Mouse (Mus musculus): ENCODE results near the gene Mob2. TPM values are rescaled to one million over a fixed set of nuclear protein-coding genes. Genes with fewer than 3 reads are reported as not detected.

The Mob2 gene
- polyA plus RNA-seq, 1 experiment from 2014 or later = 61.5 TPM

- DNase-seq (ENCODE audit: low spot score) (no peak), ATAC-seq (ENCODE audit: low FRiP score, low TSS enrichment) (no peak)
- Histone ChIP-seq H3K4me2 (replicated peaks; ENCODE audit: low read depth) (no peak overlapping the region), H3K4me3 (ENCODE audit: low read depth, low read length) (no peak overlapping the region), H3K9me3 (ENCODE audit: control insufficient read depth, low read length) (no peaks in the 10 kb centered on the region), H3K27me3 (ENCODE audit: control insufficient read depth, insufficient read depth, low read length) (no peaks in the 10 kb centered on the region; the same call in 1 of the 2 replicates), H3K36me3 (ENCODE audit: control insufficient read depth, insufficient read depth, low read length) (no peaks in the 10 kb centered on the region), H3K4me1 (replicated peaks; ENCODE audit: control insufficient read depth, insufficient read depth) (no peaks in the 10 kb centered on the region), H3K27ac (replicated peaks) (no peak overlapping the region), H3K9ac (ENCODE audit: low read length) (no peak overlapping the region)
- WGBS = 46% methylated on average over 3 of the region's 3 CpGs
- no peak for TF ChIP-seq EP300 (optimal IDR thresholded peaks at IDR 0.05)
These were observed 16.3 kb upstream of the Mob2 start for GRCm38 (mm10) chr7:142077138-142077537.

GRCm38 (mm10) chr7:142074146-142074886, 13.5 kb upstream of the Mob2 start:
- TF ChIP-seq EP300 (optimal IDR thresholded peaks at IDR 0.05) (no peak), CTCF (IDR thresholded peaks at IDR 0.05; ENCODE audit: low read depth) (no peak)
- no peak overlapping the region for H3K27ac ChIP-seq (replicated peaks)
- 64% methylated on average over 8 of the region's 8 CpGs for WGBS
- no peak overlapping the region for H3K9ac ChIP-seq (ENCODE audit: low read length)
- no peak overlapping the region for H3K4me2 ChIP-seq (replicated peaks; ENCODE audit: low read depth)
- H3K4me3 ChIP-seq (ENCODE audit: low read depth, low read length) = no peak overlapping the region
- no peaks in the 10 kb centered on the region for H3K36me3 ChIP-seq (ENCODE audit: control insufficient read depth, insufficient read depth, low read length)
- no peaks in the 10 kb centered on the region for H3K9me3 ChIP-seq (ENCODE audit: control insufficient read depth, low read length)
- DNase-seq (ENCODE audit: low spot score) = no peak
- H3K27me3 ChIP-seq (ENCODE audit: control insufficient read depth, insufficient read depth, low read length) = no peaks in the 10 kb centered on the region
- H3K4me1 ChIP-seq (replicated peaks; ENCODE audit: control insufficient read depth, insufficient read depth) = no peaks in the 10 kb centered on the region
- ATAC-seq (ENCODE audit: low FRiP score, low TSS enrichment) = no peak

- Histone ChIP-seq H3K9ac (ENCODE audit: low read length) (no peak overlapping the region), H3K4me2 (replicated peaks; ENCODE audit: low read depth) (no peak overlapping the region), H3K27ac (replicated peaks) (no peak overlapping the region), H3K36me3 (ENCODE audit: control insufficient read depth, insufficient read depth, low read length) (no peaks in the 10 kb centered on the region), H3K4me1 (replicated peaks; ENCODE audit: control insufficient read depth, insufficient read depth) (no peaks in the 10 kb centered on the region), H3K9me3 (ENCODE audit: control insufficient read depth, low read length) (no peaks in the 10 kb centered on the region), H3K27me3 (ENCODE audit: control insufficient read depth, insufficient read depth, low read length) (no peaks in the 10 kb centered on the region), H3K4me3 (ENCODE audit: low read depth, low read length) (no peak overlapping the region)
- ATAC-seq (ENCODE audit: low FRiP score, low TSS enrichment) (no peak), DNase-seq (ENCODE audit: low spot score) (no peak)
- no peak for TF ChIP-seq CTCF (IDR thresholded peaks at IDR 0.05; ENCODE audit: low read depth)
- no peak for TF ChIP-seq EP300 (optimal IDR thresholded peaks at IDR 0.05)
These were observed 10.9 kb upstream of the Mob2 start for GRCm38 (mm10) chr7:142071717-142072116.

GRCm38 (mm10) chr7:142071212-142071578, 10.3 kb upstream of the Mob2 start:
- Histone ChIP-seq H3K9me3 (ENCODE audit: control insufficient read depth, low read length) (no peaks in the 10 kb centered on the region), H3K4me3 (ENCODE audit: low read depth, low read length) (no peak overlapping the region), H3K36me3 (ENCODE audit: control insufficient read depth, insufficient read depth, low read length) (no peaks in the 10 kb centered on the region), H3K4me2 (replicated peaks; ENCODE audit: low read depth) (peak overlapping the region; percentile 37; the same call in 1 of the 2 replicates), H3K4me1 (replicated peaks; ENCODE audit: control insufficient read depth, insufficient read depth) (no peaks in the 10 kb centered on the region), H3K9ac (ENCODE audit: low read length) (no peak overlapping the region), H3K27me3 (ENCODE audit: control insufficient read depth, insufficient read depth, low read length) (no peaks in the 10 kb centered on the region), H3K27ac (replicated peaks) (no peak overlapping the region)
- TF ChIP-seq CTCF (IDR thresholded peaks at IDR 0.05; ENCODE audit: low read depth) (no peak), EP300 (optimal IDR thresholded peaks at IDR 0.05) (no peak)
- ATAC-seq (ENCODE audit: low FRiP score, low TSS enrichment) (no peak; the same call in 1 of the 2 replicates), DNase-seq (ENCODE audit: low spot score) (no peak)
- WGBS = 6% methylated on average over 8 of the region's 10 CpGs

GRCm38 (mm10) chr7:142070458-142071211, 9.8 kb upstream of the Mob2 start:
- DNase-seq (ENCODE audit: low spot score) (peak; percentile 86), ATAC-seq (ENCODE audit: low FRiP score, low TSS enrichment) (peak; percentile 83)
- Histone ChIP-seq H3K4me3 (ENCODE audit: low read depth, low read length) (no peak overlapping the region), H3K9me3 (ENCODE audit: control insufficient read depth, low read length) (no peaks in the 10 kb centered on the region), H3K4me2 (replicated peaks; ENCODE audit: low read depth) (peak overlapping the region; percentile 37; the same call in 1 of the 2 replicates), H3K27ac (replicated peaks) (no peak overlapping the region), H3K27me3 (ENCODE audit: control insufficient read depth, insufficient read depth, low read length) (no peaks in the 10 kb centered on the region), H3K9ac (ENCODE audit: low read length) (no peak overlapping the region), H3K4me1 (replicated peaks; ENCODE audit: control insufficient read depth, insufficient read depth) (no peaks in the 10 kb centered on the region), H3K36me3 (ENCODE audit: control insufficient read depth, insufficient read depth, low read length) (no peaks in the 10 kb centered on the region)
- 15% methylated on average over 13 of the region's 13 CpGs for WGBS
- TF ChIP-seq EP300 (optimal IDR thresholded peaks at IDR 0.05) (no peak), CTCF (IDR thresholded peaks at IDR 0.05; ENCODE audit: low read depth) (peak; percentile 89)

- Histone ChIP-seq H3K9me3 (ENCODE audit: control insufficient read depth, low read length) (no peaks in the 10 kb centered on the region), H3K4me1 (replicated peaks; ENCODE audit: control insufficient read depth, insufficient read depth) (no peaks in the 10 kb centered on the region), H3K27me3 (ENCODE audit: control insufficient read depth, insufficient read depth, low read length) (no peaks in the 10 kb centered on the region), H3K9ac (ENCODE audit: low read length) (no peak overlapping the region), H3K36me3 (ENCODE audit: control insufficient read depth, insufficient read depth, low read length) (no peaks in the 10 kb centered on the region), H3K27ac (replicated peaks) (no peak overlapping the region), H3K4me2 (replicated peaks; ENCODE audit: low read depth) (no peak overlapping the region), H3K4me3 (ENCODE audit: low read depth, low read length) (no peak overlapping the region)
- no peak for TF ChIP-seq EP300 (optimal IDR thresholded peaks at IDR 0.05)
- no peak for TF ChIP-seq CTCF (IDR thresholded peaks at IDR 0.05; ENCODE audit: low read depth)
- no peak for DNase-seq (ENCODE audit: low spot score)
- WGBS = 55% methylated on average over 4 of the region's 4 CpGs
- ATAC-seq (ENCODE audit: low FRiP score, low TSS enrichment) = peak; percentile 72
These were observed 7.6 kb upstream of the Mob2 start for GRCm38 (mm10) chr7:142068429-142068828.
